Mouse (Mus musculus) cortical plate, adult 2 months (tissue): ENCODE results near the gene Arid4b.

Source experiments
- CTCF ChIP-seq: fragments of 200-500 bp; IDR thresholded peaks from 2 replicates; pipeline ENCODE4 v1.5.1; 2011; ENCODE audit warnings: mild to moderate bottlenecking, control low read depth, low read length; ENCODE audit not compliant: insufficient read depth; ENCODE audit errors: extremely low read depth
- POLR2A ChIP-seq: fragments of 200-500 bp; IDR thresholded peaks from 2 replicates; pipeline ENCODE4 v1.6.1; 2011; ENCODE audit warnings: mild to moderate bottlenecking, low read length, control low read depth; ENCODE audit not compliant: insufficient read depth; ENCODE audit errors: extremely low read depth

DNA sequence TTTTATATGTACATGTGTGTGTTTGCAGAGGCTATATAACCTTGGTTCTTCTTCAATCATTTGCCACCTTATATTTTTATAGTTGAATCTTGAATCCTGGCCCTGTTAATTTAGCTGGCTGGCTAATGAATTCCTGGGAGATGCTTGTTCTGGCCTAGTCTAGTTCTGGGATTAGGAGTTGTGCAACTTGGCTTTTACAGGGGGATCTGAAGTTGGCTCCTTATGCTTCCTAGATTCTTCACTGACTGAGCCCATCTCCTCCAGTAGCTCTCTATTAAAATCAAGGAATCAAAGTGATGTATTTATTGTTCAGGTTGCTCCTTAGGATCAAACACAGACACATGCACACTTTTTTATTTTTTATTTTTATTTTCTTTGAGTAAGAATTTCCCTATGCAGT is 3.5 kb upstream of the Arid4b start:
- no peak for TF ChIP-seq POLR2A
- TF ChIP-seq CTCF = no peak
